Mouse (Mus musculus) liver, adult 2 months (tissue): ENCODE results near the gene Gm49776. TPM values are rescaled to one million over a fixed set of nuclear protein-coding genes. Genes with fewer than 3 reads are reported as not detected.

Experiments
- DNase-seq: peaks from one replicate; pipeline ENCODE4 v3.0.0-alpha.2; 2011; ENCODE audit warnings: low read depth, low spot score; ENCODE audit errors: extremely low read depth
- H3K27ac ChIP-seq: fragments of 200-500 bp; replicated peaks from 2 replicates; pipeline ENCODE4 v1.5.1; 2012; ENCODE audit warnings: low read depth, mild to moderate bottlenecking, control low read depth, inconsistent platforms, low read length; ENCODE audit not compliant: insufficient read depth
- H3K27me3 ChIP-seq: fragments of 200-500 bp; 2 replicates; pipeline ENCODE4 v1.6.1; 2012; ENCODE audit warnings: mild to moderate bottlenecking, moderate library complexity, low read length, inconsistent platforms; ENCODE audit not compliant: control insufficient read depth, insufficient read depth
- H3K36me3 ChIP-seq: fragments of 200-500 bp; 2 replicates; pipeline ENCODE4 v1.6.1; 2012; ENCODE audit warnings: low read length, inconsistent platforms; ENCODE audit not compliant: control insufficient read depth, insufficient read depth
- H3K4me1 ChIP-seq: fragments of 200-500 bp; 2 replicates; pipeline ENCODE4 v1.6.1; 2011; ENCODE audit warnings: low read length; ENCODE audit not compliant: control insufficient read depth, insufficient read depth
- H3K4me3 ChIP-seq: fragments of 200-500 bp; 2 replicates; pipeline ENCODE4 v1.5.1; 2011; ENCODE audit warnings: low read depth, mild to moderate bottlenecking, control low read depth, low read length, moderate library complexity; ENCODE audit not compliant: insufficient read depth
- H3K79me2 ChIP-seq: fragments of 200-500 bp; 2 replicates; pipeline ENCODE4 v1.6.1; 2012; ENCODE audit warnings: inconsistent platforms, mild to moderate bottlenecking, low read length, moderate library complexity; ENCODE audit not compliant: control insufficient read depth, insufficient read depth
- H3K9ac ChIP-seq: fragments of 200-500 bp; 2 replicates; pipeline ENCODE4 v1.6.1; 2012; ENCODE audit warnings: low read depth, mild to moderate bottlenecking, control low read depth, inconsistent platforms, low read length
- CTCF ChIP-seq: fragments of 200-500 bp; IDR thresholded peaks from 2 replicates; pipeline ENCODE4 v1.5.1; 2011; ENCODE audit warnings: low read depth, low read length, control low read depth
- POLR2A ChIP-seq: fragments of 200-500 bp; IDR thresholded peaks from 2 replicates; pipeline ENCODE4 v1.6.1; 2011; ENCODE audit warnings: low read length, control low read depth; ENCODE audit not compliant: insufficient read depth; ENCODE audit errors: extremely low read depth
- WGBS: fragments of 180-500 bp; shearing (Covaris S2); methylation state at CpG from one replicate; pipeline ENCODE4 v1.1.7; 2018; 5-methylcytosine and 5-hydroxymethylcytosine counted together
- polyA plus RNA-seq: library from polyadenylated mRNA; depleted of rRNA; stranded (reverse); fragments of >200 nt; gene quantifications from 2 replicates; pipeline ENCODE4 v1.2.3, GENCODE M21; 2012
- total RNA-seq: library from RNA; depleted of rRNA; stranded (reverse); fragments of >200 nt; gene quantifications from 2 replicates; pipeline ENCODE4 v1.2.3, GENCODE M21; 2014

The Gm49776 gene
- total and polyA plus RNA-seq, 2 experiments = not detected

DNA sequence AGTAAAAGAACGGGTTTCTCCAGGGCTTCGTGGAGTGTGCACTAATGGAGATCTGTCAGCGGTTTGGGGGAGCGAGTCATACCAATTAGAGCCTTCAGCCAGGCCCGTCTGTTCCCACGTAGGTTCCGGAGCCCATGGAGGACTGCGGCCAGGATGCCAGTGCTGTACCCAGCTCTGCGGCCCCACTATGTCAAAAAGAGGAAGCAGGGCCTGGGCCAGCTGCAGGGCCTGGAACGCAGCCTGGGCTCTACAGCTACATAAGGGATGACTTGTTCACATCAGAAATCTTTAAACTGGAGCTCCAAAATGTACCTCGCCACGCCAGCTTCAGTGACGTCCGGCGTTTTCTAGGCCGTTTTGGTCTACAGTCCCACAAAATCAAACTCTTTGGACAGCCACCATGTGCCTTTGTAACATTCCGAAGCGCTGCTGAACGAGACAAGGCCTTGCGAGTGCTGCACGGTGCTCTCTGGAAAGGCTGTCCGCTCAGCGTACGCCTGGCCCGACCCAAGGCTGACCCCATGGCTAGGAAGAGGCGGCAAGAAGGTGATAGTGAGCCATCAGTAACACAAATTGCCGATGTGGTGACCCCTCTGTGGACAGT is 8.7 kb downstream of the Gm49776 start:
- Histone ChIP-seq H3K36me3 (peaks cover 26% of the 10 kb centered on the region), H3K4me1 (peaks cover 9% of the 10 kb centered on the region), H3K79me2 (peaks cover 10% of the 10 kb centered on the region; the same call in 1 of the 2 replicates), H3K9ac (peak overlapping the region; percentile 83), H3K4me3 (peak overlapping the region; percentile 78), H3K27ac (peak overlapping the region; percentile 26; the same call in 1 of the 2 replicates), H3K27me3 (no peaks in the 10 kb centered on the region)
- WGBS = 3% methylated on average over 27 of the region's 27 CpGs
- DNase-seq = peak; percentile 25
- TF ChIP-seq POLR2A (no peak), CTCF (no peak)

DNA sequence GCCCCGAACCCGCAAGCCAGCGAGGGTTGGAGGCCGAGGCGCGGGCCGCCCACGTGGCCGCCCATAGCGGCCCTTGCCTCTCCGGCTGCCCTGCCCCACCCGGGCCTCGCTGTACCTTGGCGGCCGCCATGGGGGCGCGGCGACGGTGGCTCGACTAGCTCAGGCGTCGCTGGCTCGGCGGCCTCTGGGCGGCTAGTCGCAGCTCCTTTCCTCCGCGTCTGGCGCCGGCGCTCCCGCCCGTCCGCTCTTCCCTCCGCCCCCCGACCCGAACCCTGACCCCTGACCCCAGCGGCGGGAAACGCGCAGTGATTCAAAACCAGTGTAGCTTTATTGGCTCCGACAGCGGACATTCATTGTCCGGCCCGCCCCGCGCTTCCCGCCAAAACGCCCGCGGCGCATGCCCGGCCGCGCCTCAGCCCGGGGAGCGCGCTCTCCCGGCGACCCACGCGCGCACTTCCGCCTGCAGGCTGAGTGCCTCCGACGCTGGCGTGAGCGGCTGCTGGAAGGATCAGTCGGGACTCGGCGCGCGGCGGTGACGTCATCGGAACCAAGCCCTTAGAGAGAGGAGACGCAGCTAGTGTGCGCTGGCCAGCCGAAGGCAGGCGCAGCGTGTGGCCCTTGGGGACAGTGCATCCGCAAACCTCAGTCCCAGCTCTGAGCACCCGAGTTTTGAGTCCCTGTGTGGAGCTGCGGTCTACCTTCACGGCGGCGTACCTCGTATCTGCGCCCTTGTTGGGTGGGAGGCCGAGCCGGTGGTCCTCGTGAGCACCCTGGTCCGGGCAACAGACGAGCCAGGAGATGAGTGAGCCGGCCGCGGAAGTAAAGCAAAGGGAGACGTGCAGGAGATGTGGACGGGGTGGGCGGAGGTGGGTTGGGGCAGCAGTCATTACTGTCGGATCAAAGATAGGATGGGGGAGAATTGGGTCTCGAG is 9.4 kb downstream of the Gm49776 start, which contains the start of the genes Trmt2a and Ranbp1:
Gene Trmt2a (plus strand): TSS at position 247 of the 931 bp plus-strand sequence.
Gene Ranbp1 (minus strand): TSS at position 300 of the 931 bp plus-strand sequence.
- no peaks in the 10 kb centered on the region for H3K27me3 ChIP-seq
- peaks cover 10% of the 10 kb centered on the region; the same call in 1 of the 2 replicates for H3K79me2 ChIP-seq
- peak; percentile 87 for DNase-seq
- H3K4me3 ChIP-seq = peak within 1 kb of the TSS; percentile 89
- under 1% methylated on average over 96 of the region's 102 CpGs for WGBS
- H3K4me1 ChIP-seq = peaks cover 9% of the 10 kb centered on the region
- peak within 1 kb of the TSS; percentile 46 for H3K27ac ChIP-seq
- TF ChIP-seq POLR2A (peak; percentile 91), CTCF (no peak)
- H3K36me3 ChIP-seq = peaks cover 25% of the 10 kb centered on the region
- H3K9ac ChIP-seq = peak within 1 kb of the TSS; percentile 91

- peaks cover 10% of the 10 kb centered on the region; the same call in 1 of the 2 replicates for H3K79me2 ChIP-seq
- no peaks in the 10 kb centered on the region for H3K27me3 ChIP-seq
- peak overlapping the region; percentile 46 for H3K27ac ChIP-seq
- H3K4me1 ChIP-seq = peaks cover 9% of the 10 kb centered on the region
- H3K9ac ChIP-seq = peak overlapping the region; percentile 91
- TF ChIP-seq CTCF = no peak
- no peak for TF ChIP-seq POLR2A
- H3K36me3 ChIP-seq = peaks cover 23% of the 10 kb centered on the region
- DNase-seq = peak; percentile 9
- H3K4me3 ChIP-seq = peak overlapping the region; percentile 89
- WGBS = 1% methylated on average over 33 of the region's 33 CpGs
Measured at GRCm38 (mm10) chr16:18247521-18248399, 10.4 kb downstream of the Gm49776 start.

- Histone ChIP-seq H3K27me3 (no peaks in the 10 kb centered on the region), H3K36me3 (peaks cover 31% of the 10 kb centered on the region), H3K79me2 (no peaks in the 10 kb centered on the region; the same call in 1 of the 2 replicates), H3K9ac (no peak overlapping the region), H3K4me1 (no peaks in the 10 kb centered on the region), H3K4me3 (no peak overlapping the region), H3K27ac (no peak overlapping the region)
- TF ChIP-seq POLR2A = no peak
- no peak for TF ChIP-seq CTCF
- 95% methylated on average over 10 of the region's 10 CpGs for WGBS
- DNase-seq = no peak
Measured at GRCm38 (mm10) chr16:18241581-18241980, 16.5 kb downstream of the Gm49776 start.
